Mouse (Mus musculus) embryo, embryonic 11.5 days (tissue): ENCODE data around the gene Zscan20.
A peak's percentile ranks its signal among the peaks of the same experiment; 100 is the strongest.
"Not testable (repeated sequence)": the region's sequence is repeated elsewhere in the genome, so short reads cannot be mapped to it uniquely, and the experiment has no call there.

Source experiments
- DNase-seq: peaks from one replicate; pipeline ENCODE4 v3.0.0-alpha.2; 2012; ENCODE audit warnings: low read depth, low spot score

The Zscan20 gene

DNA sequence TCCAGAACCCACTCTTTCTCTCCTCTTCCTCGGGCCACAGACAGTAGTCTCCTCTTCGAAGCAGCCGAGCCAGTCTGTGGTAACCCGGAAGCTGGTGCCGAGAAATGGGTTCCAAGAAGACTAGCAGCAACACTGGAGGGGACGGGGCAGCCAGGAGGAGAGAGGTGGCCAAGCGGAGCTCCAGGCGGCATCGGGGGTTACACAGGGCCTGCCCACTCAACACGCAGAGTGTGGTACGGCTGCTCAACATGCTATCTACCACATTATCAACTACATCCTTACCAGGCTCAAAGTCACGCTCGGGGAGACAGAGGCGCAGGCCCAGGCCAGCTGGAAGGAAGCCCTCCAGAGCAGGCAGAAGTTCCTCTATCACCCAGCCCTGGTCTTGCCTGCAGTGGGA is 5.9 kb upstream of the Zscan20 start:
- DNase-seq, result no peak

GRCm38 (mm10) chr4:128613326-128613725 is 3.4 kb upstream of the Zscan20 start:
- peak; percentile 69 for DNase-seq

DNA sequence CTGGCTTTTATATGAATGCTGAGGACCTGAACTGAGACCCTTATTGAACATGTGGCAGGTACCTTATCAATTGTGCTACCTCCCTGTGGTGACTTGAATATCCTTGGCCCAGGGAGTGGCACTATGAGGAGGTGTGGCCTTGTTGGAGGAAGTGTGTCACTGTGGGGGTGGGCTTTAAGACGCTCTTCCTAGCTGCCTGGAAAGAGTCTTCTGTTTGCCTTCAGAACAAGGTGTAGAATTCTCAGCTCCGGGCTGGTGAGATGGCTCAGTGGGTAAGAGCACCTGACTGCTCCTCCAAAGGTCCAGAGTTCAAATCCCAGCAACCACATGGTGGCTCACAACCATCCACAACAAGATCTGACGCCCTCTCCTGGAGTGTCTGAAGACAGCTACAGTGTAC is 1.8 kb upstream of the Zscan20 start:
- not testable (repeated sequence) for DNase-seq

DNA sequence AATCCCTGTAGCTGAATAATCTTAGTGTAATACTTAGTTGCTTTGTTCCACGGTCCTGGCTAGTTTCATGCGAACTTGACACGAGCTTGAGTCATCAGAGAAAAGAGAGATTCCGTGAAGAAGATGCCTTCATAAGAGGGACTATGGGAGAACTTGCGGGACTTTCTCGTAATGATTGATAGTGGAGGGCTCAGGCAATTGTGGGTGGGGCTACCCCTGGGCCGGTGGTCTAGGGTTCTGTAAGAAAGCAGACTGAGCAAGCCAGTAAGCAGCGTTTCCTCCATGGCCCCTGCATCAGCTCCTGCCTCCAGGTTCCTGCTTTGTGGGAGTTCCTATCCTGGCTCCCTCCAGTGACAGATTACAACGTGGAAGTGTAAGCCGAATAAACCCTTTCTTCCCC is 808 bp upstream of the Zscan20 start:
- DNase-seq, result no peak

GRCm38 (mm10) chr4:128609276-128609924 is 498 bp downstream of the Zscan20 start:
- DNase-seq, result no peak

DNA sequence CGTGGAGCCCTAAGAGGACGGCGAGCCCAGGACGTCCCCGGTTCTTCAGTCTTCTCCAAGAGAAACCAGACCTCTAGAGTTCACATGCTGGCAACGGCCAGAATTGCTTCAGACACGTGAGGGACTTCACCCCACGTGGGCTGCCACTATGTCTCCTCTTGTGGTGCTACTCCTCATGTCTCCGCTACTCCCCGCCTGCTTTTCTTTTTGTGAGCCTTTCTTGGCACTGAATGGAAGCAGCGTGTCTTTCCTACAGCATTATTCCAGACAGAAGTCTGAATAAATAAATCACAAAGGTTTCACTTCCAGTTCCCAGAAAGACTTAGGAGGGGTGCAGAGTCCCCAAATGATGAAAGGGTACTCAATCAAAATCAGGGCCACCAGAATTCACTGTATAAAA is 2.2 kb downstream of the Zscan20 start:
- no peak for DNase-seq

DNA sequence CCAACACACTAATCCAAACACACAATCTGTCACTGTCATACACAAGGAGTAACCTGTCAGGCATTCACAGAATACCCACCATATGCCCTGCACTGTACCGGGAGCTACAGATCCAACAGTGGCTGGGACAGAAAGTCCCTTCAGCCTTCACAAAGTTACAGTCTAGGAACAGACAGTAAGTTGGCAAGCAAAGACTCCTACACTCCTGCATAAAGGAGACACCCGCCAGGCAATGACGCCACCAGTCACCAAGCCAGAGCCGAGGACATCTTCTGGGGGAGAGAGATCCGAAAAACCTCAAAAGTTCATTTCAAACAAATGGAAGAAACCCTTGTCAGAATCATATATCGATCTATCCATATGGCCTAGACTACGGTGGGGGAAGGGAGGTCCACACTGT is 3.3 kb downstream of the Zscan20 start:
- DNase-seq, result no peak

GRCm38 (mm10) chr4:128597801-128598560 is 11.9 kb downstream of the Zscan20 start:
- no peak for DNase-seq

GRCm38 (mm10) chr4:128594062-128594461 is 15.8 kb downstream of the Zscan20 start:
- DNase-seq, result no peak

DNA sequence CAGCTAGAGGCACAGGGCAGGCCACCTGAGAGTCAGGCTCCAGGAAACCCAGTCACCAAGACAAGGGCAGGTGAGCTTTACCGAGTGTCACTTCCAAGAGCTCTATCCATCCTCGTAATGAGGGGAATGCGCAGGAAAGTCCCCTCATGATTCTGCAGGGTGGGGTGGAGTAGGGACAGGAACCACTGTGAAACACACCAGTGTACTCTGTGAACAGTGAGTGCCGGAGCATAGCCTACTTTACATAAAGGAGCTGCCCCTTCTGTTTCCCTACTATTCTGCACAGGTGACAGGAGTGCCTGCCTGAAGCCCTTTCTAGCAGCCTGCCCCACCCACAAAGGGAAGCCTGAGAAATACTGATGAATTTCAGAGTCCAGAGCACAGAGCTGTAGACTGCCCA is 16.6 kb downstream of the Zscan20 start:
- no peak for DNase-seq

GRCm38 (mm10) chr4:128579182-128579581 is 30.7 kb downstream of the Zscan20 start:
- DNase-seq, result no peak

GRCm38 (mm10) chr4:128575811-128576210 is 34.1 kb downstream of the Zscan20 start:
- no peak for DNase-seq

DNA sequence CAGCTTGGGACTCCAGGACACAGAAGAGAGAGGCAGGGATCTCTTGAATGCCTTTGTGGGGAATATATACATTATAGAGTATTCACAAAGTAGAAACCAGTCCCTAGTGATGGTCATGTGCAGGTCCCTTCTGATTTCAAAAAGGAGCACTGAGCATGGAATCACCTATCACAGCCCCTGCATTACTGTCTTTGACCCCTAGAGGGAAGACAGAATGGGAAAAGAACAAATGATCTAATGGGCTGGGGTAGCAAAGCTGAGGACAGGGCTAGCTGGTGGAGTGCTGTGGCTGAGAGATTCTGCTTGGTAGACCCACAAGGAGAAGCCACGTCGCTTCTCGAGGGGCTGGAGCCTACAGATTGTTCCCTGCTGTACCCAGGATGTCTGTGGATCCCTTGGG is 49.6 kb downstream of the Zscan20 start:
- no peak for DNase-seq

GRCm38 (mm10) chr4:128554198-128554597 is 55.7 kb downstream of the Zscan20 start:
- DNase-seq, result no peak

GRCm38 (mm10) chr4:128550756-128551155 is 59.1 kb downstream of the Zscan20 start:
- DNase-seq, result no peak

DNA sequence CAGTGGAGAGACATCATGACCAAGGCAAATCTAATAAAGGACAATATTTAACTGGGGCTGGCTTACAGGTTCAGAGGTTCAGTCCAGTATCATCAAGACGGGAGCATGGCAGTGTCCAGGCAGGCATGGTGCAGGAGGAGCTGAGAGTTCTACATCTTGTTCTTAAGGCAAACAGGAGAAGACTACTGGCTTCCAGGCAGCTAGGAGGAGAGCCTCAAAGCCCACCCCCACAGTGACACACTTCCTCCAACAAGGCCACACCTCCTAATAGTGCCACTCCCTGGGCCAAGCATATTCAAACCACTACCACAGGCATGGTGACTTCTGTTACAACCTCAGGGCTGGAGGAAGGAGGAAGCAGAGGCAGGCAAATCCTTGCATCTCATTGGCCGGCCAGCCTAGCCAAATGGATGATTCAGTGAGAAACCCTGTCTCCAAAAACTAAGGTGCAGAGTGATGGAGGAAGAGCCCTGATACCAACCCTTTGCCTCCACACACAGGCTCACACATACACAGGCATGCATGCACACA is 65.9 kb downstream of the Zscan20 start:
- DNase-seq, result not testable (repeated sequence)

DNA sequence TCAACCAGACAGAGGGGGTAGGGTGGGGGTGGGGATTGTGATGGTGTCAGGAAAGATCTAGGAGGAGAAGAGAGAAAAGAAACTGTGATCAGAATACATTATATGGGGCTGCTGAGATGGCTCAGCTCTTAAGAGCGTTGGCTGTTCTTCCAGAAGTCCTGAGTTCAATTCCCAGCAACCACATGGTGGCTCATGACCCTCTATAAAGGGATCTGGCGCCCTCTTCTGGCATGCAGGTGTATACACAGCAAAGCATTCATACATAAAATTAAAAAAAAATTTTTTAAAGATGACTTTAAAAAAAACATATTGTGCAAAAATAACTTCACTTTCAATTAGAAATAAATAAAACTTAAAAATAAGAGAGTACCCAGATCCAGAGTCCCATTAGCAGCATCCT is 66.5 kb downstream of the Zscan20 start:
- DNase-seq, result no peak
